Mouse (Mus musculus) embryonic fibroblast, embryonic 13.5 days (primary cell): ENCODE measurements around the gene Lce3e.

ENCODE experiments used
- CTCF ChIP-seq: IDR thresholded peaks from 2 replicates; pipeline ENCODE4 v1.5.1; 2011; ENCODE audit warnings: mild to moderate bottlenecking, control low read depth, low read length, moderate library complexity, borderline replicate concordance; ENCODE audit not compliant: insufficient read depth
- POLR2A ChIP-seq: IDR thresholded peaks from 2 replicates; pipeline ENCODE4 v1.6.1; 2011; ENCODE audit warnings: low read depth, mild to moderate bottlenecking, control low read depth, low read length, moderate library complexity

DNA sequence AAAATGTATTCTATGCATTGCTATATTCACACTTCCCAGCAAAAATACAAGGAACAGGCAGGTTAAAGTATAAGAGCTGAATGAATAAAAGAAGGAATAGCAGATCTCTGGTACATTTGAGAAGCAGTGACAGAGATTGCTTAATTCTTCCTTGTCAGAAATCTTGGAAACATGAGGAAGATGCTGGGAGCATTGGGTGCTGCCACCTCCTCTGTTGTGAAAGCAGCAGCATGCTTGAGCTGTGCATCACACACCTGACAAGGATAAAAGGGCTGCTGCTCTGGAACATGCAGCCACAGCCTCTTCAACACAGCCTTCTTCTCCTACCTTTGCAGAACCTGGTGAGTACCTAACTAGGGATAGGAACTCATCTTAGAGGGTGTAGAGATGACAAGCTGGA is 25.1 kb downstream of the Lce3e start, which contains the start of gene Lce3f:
- TF ChIP-seq CTCF (no peak), POLR2A (no peak)
